Mouse (Mus musculus) kidney, postnatal 36 days (tissue): ENCODE measurements around the gene Gm4567.
"Not testable (repeated sequence)": the region's sequence is repeated elsewhere in the genome, so short reads cannot be mapped to it uniquely, and the experiment has no call there.

ENCODE experiments used
- DNase-seq, 2 experiments: peaks; one replicate each; pipeline ENCODE4 v3.0.0; 2021 to 2022; ENCODE audit warnings: mixed read lengths in 2 of 2

Gene Gm4567

DNA sequence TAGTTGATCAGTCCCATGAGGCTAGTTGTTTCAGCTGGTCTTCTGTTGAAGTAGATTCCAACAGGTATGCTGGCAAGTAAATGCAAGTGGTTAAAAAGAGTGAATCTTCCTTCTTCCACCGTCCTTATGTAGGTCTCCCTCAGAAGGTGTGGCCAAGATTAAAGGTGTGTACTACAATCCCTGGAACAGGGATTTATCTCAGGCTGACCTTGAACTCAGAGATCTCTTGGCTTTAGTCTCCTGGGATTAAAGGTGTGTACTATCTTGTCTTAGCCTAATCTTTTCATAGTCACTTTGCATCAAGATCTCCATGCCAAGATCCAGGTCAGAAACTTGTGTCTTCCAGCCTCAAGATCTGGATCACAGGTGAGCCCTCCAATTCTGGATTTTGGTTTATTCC lies at the start of gene Gm4567:
Gene Gm4567, minus strand, starts transcription at position 101 of the 400 bp plus-strand sequence.
- DNase-seq: not testable (repeated sequence)

DNA sequence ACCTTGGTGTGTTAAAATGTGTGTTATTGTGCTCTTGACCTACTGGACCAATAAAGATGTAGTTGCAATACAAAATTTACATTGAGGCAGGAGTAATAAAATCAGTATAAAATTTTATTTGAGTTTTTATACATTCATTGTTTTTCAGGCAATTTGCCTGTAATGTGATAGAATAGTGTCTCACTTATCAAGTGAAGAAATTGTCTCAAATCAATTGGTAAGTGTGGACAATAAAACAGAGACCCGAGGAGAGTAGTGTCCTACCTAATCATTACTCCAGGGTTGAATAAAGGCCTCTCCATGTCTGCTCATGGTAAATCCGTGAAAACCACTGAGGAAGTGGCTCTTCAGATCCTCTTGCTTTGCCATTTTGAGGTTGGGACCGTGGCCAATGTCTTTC lies 41.9 kb upstream of the Gm4567 start, which contains the start of gene Vmn1r157:
Gene Vmn1r157, plus strand, starts transcription at position 301 of the 400 bp plus-strand sequence.
- not testable (repeated sequence) for DNase-seq

DNA sequence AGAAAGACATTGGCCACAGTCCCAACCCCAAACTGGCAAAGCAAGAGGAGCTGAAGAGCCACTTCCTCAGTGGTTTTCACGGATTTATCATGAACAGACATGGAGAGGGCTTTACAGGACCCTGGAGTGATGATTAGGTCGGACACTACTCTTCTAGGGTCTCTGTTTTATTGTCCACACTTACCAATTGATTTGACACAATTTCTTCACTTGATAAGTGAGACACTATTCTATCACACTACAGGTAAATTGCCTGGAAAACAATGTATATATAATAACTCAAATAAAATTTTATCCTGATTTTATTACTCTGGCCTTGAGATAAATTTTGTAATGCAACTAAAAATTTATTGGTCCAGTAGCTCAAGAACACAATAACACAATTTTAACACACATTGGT lies 27.3 kb downstream of the Gm4567 start, which contains the start of gene Gm8693:
Gene Gm8693, minus strand, starts transcription at position 101 of the 400 bp plus-strand sequence.
- not testable (repeated sequence) for DNase-seq
